Mouse (Mus musculus): ENCODE measurements at regions not wholly inside any gene's neighbourhood (a gene's known extent, or its start where the extent isn't known, plus 50 kb on each side); places are given as distances from the start of the nearest gene placed in this dataset.

DNA sequence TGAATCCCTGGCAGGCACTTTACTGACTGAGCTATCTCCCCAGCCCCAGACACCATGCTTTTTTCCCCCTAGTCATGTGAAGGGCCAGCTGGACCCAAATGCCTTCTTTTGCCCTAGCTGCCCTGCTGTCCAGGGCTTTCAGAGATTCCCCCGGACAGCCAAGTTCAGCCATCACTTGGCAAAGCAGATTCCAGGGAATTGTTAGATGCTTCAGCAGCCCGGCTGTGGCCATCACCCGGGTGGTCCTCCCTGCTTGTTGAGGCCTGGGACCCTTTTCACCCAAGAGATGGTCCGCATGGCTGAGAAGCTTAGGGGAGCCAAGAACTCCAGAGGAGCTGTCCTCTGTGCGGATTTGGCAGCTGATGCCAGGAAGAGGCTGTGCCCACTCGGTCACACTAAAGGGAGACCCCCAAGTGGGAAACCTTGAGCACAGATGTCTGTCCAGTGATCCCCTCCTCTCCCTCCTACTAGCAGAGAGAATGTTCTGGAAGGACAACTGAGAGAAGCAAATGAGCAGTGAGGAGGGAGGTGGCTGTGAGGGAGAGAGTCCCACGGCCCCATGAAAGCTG, 61.8 kb upstream of the Gli2 start:
- WGBS: 56% methylated on average over 7 of the region's 7 CpGs
- no peak overlapping the region for H3K27ac ChIP-seq (ENCODE audit: insufficient read depth, low read depth, low read length)
- TF ChIP-seq CTCF (IDR thresholded peaks at IDR 0.05; ENCODE audit: insufficient read depth, low read depth, low read length): no peak
- no peak for TF ChIP-seq POLR2A (IDR thresholded peaks at IDR 0.05; ENCODE audit: insufficient read depth, low read depth, low read length)
- no peaks in the 10 kb centered on the region for H3K4me1 ChIP-seq (ENCODE audit: control insufficient read depth, insufficient read depth, low read length)
- H3K4me3 ChIP-seq (ENCODE audit: insufficient read depth, low read depth, low read length): no peak overlapping the region

DNA sequence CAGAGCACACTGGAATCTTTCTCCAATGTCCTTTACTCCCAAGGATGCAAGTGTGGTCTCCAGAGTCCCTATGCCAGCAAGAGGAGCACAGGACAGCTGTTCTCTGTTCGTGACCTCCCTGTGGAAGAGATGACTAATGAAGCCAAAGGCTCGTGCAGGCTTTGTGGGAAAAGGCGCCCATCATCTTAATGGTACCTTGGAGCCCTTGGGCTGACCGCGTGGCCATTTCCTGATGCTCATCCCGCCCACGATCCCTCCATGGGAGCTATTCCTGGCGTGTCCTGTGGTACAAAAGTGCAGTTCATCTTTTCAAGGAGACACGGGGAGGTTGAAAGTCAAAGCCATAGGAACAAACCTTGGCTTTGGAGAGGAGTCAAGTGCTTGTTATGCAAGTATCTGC, 55.2 kb upstream of the Gli2 start:
- no peak overlapping the region for H3K4me3 ChIP-seq (ENCODE audit: insufficient read depth, low read depth, low read length)
- 85% methylated on average over 9 of the region's 9 CpGs for WGBS
- H3K4me1 ChIP-seq (ENCODE audit: control insufficient read depth, insufficient read depth, low read length): no peaks in the 10 kb centered on the region; the same call in 1 of the 2 replicates
- no peak for TF ChIP-seq POLR2A (IDR thresholded peaks at IDR 0.05; ENCODE audit: insufficient read depth, low read depth, low read length)
- no peak for TF ChIP-seq CTCF (IDR thresholded peaks at IDR 0.05; ENCODE audit: insufficient read depth, low read depth, low read length)
- H3K27ac ChIP-seq (ENCODE audit: insufficient read depth, low read depth, low read length): no peak overlapping the region

DNA sequence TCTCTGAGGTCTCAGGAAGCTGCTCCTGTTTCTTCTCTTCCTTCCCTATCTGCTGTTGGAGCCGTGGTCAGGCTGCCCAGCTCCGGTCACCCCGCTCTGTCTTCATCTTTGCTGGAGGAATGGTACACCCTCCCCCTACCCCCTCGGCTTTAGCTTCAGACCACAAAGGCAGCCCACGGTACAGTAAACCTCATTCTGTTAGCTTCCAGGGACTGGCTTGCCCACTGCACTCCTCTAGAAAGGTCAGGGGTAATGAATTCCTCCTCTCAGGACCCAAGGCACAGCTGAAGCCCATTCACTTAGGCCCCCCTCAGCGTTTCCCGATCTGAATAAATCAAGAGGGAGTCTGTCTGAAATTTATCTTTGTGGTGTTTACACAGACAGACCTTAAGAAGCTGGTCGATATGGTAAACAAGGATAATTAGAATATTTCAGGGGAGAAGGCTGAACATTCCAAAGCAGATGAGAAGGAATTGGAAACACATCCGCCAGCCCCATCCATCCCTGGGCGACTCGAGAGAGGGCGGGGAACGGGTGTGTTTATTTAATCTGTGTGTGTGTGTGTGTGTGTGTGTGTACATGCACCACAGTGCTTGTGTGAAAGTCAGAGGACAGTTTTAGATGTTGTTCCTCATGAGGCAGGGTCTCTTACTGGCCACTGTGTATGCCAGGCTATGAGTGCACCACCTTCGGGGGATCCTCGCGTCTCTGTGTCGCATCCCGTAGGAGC, 53.0 kb upstream of the Gli2 start:
- TF ChIP-seq CTCF (IDR thresholded peaks at IDR 0.05; ENCODE audit: insufficient read depth, low read depth, low read length): no peak
- no peak for TF ChIP-seq POLR2A (IDR thresholded peaks at IDR 0.05; ENCODE audit: insufficient read depth, low read depth, low read length)
- Histone ChIP-seq H3K4me1 (ENCODE audit: control insufficient read depth, insufficient read depth, low read length) (no peaks in the 10 kb centered on the region; the same call in 1 of the 2 replicates), H3K4me3 (ENCODE audit: insufficient read depth, low read depth, low read length) (no peak overlapping the region), H3K27ac (ENCODE audit: insufficient read depth, low read depth, low read length) (no peak overlapping the region)
- WGBS: 71% methylated on average over 18 of the region's 18 CpGs

All from olfactory bulb, adult 2 months (tissue).